Mouse (Mus musculus) megakaryocyte-erythroid progenitor cell, adult 5-6 weeks (primary cell): Measurements from ENCODE around the gene Smpd3. TPM values are rescaled to one million over a fixed set of nuclear protein-coding genes. Genes with fewer than 3 reads are reported as not detected.

Experiments
- ATAC-seq: replicated peaks from 2 replicates; pipeline ENCODE4 v1.8.0; 2016; ENCODE audit warnings: mild to moderate bottlenecking, inconsistent platforms; ENCODE audit not compliant: severe bottlenecking, poor library complexity, low FRiP score, low TSS enrichment
- total RNA-seq, 2 experiments: library from RNA; stranded (forward) in 1 of 2; stranded (reverse) in 1 of 2; fragments of 200-1000, 215-1000 nt in 1 of 2; fragments of >200 nt in 1 of 2; fragmentation: Nextera tagmentation in 1 of 2; gene quantifications; 2 replicates each; pipeline ENCODE4 v1.2.3; 2014 to 2017

The Smpd3 gene
- 0.07 TPM in 1 of 2 replicates, not detected in the other for total RNA-seq (2014; fragmentation: Nextera tagmentation)
- not detected in 2 replicates for total RNA-seq (2017)

DNA sequence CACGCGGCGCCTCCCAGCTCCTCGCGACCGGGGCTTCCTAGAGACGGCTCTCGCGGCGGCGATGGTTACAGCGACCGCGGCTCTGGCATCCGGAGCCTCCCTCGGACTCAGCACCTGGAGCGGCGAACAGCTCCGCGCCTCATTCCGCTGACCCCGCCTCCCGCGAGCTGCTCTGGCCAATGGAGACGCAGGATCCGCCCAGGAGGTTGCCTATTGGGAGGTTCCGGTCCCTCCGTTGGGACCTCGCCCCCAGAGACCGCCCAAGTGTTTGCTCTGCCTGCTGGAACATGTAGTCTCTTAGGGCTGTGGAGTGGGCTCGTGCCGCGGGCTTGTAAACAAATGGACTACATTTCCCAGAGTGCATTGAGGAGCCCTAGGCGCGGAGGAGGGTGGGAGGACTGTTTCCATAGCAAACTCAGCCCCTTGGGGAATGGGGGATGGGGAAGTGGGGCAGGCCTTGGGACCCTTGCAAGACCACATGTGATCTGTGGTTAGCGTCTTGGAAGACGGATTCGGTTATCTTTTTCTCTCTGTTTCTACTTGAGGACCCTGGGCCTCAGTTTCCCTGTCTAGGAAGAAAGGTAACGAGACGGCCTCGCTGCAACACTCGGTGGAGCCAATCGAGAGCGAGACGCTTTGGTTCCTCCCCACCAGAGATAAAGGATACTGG is at the start of gene Smpd3:
Smpd3 (minus strand) TSS at position 137 of the 670 bp plus-strand sequence.
- ATAC-seq = peak; percentile 100

DNA sequence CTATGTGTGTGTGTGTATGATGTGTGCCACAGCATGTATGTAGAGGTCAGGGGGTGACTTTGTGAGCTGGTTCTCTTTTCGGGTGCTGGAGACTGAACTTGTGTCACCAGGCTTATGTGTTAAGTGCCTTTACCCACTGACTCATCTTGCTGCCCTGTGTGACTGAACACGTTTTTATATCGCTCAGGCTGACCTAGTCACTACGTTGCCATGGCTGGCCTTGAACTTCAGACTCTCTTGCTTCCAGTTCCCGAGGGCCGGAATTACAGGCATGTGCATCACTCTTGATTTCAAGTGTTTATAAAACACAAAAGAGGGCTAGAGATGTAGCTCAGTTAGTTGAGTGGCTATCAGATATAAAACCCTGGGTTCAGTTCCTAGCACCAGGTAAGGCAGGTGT is 43.2 kb upstream of the Smpd3 start:
- ATAC-seq = no peak

DNA sequence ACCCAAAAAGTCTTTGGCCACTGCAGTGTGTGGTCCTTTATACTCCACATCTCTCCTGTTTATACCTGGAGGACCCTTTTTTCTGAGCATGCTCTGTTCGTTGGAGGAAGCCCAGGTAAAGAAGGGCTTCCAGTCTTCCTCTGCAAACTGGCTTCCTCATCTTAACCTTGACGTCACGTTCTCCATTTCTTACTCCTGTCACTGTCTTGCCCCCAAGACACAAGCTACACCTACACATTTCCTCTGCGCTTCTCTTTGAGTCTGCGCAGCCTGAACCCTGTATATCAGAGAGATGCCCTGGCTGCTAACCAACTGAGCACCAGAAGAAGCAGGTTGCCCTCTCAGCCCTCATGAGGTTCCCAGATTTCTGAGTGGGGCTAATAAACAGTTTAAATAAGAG is 41.6 kb upstream of the Smpd3 start:
- ATAC-seq = no peak

DNA sequence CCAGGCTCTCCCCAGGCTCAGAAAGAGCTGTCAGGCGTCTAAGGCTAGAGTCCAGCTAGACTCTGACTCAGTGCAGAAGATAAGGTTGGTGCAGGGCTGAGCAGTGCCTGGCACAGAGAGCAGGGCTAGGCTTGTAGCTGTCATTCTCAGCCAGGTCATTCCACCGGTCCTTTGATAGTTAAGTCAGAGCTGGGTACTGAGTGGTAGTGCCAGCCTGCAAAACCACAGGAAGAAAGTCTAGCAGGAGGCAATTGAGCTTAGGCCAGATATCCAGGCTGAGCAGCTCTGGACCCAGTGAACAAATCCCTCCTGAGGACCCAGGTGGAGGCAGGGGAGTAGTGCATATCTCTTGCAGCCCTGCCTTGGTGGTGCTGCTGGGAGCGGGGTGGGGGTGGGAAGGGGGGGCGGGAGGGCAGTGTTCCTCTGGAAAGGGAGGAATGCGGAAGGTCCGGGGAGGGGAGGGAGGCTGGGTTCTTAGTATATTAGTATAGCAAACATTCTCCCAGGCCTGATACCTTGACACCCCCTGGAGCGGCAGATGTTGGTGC is 40.8 kb upstream of the Smpd3 start:
- no peak for ATAC-seq

DNA sequence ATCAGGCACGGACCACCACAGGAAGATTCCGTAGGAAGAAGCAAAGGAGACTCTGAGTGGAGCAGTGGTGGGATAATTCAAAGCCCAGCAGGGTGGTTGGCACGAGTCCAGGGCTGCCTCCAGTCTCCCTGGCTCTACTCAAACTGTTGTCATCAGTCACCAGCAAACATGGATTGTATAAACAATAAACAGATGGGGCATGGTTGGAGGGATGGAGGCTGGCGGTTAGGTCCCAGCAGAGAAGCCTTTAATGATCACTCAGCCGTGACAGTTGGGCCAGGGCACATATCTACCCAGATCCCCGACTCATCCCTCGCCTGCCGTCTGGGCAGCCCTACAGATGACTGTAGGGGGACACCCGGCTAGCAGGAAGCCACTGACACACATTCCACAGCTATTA is 39.1 kb upstream of the Smpd3 start:
- no peak for ATAC-seq

DNA sequence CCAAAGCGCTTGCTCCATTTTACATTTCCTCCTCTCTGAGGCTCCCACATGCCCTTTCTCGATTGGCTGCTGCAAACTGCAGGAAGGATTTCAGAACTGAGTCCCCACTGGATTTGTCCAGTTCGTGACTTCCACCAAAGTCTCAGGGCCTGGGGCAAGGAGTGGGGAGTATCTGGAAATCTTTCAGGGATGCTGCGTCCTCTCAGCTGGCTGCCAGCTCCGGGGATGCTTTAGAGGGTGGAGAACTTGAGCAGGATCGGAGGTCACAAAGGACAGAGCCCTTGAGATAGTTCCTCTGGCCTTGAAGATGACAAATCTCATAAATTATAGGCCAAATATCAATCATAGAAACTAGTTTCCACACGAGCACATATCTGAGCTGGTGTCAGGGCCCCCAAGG is 38.2 kb upstream of the Smpd3 start:
- no peak for ATAC-seq

DNA sequence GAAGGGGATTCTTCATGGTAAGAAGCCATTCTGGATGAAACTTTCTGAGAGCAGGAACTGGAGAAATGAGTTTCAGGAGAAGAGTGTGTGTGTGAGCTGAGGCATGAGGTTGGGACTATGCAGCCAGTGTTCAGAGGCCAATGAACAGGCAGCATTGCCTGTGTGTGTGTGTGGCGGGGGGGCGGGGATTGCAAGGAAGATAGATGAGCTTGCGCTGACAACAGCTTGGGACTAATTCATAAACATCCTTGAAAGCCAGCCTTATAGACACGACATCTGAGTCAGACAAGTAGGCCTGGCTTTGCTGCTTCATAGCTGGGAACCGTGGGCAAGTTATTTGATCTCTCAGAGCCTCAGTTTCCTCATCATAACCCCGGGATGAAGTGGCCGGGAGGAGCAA is 31.3 kb upstream of the Smpd3 start:
- no peak for ATAC-seq

DNA sequence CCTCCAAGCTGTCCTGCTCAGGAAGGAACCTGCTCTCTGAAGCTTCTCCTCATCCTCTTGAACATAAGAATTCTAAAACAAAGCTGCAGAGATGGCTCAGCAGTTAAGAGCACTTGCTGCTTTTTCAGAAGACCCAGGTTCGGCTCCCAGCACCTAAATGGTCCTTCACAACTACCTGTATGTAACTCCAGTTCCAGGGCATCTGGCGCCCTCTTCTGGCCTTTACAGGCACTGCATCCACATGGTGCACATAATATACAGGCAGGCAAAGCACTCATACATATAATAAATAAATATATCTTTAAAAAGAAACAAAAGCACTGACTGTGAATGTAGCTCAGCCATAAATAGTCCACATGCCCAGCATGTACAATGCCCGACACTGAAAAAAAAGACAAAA is 30.7 kb upstream of the Smpd3 start:
- ATAC-seq = no peak

DNA sequence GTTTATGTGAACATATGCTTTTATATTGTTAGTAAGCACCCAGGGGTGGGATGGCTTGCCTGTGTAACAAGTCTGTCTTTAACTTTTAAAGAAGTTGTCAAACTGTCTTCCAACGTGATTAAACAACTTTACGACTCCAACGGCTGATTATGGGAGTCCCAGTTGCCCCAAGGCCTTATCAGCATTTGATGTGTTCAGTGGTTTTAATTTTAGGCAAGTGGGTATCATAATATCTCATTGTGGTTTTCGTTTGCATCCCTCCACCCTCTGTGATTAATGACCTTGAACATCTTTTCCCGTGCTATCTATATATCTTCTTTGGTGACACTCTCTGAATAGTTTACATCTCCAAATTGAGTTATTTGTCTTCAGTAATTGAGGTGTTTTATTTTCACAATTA is 27.0 kb upstream of the Smpd3 start:
- 0 out of 2 replicates have a peak, but pooled peaks have one; percentile 22 for ATAC-seq

DNA sequence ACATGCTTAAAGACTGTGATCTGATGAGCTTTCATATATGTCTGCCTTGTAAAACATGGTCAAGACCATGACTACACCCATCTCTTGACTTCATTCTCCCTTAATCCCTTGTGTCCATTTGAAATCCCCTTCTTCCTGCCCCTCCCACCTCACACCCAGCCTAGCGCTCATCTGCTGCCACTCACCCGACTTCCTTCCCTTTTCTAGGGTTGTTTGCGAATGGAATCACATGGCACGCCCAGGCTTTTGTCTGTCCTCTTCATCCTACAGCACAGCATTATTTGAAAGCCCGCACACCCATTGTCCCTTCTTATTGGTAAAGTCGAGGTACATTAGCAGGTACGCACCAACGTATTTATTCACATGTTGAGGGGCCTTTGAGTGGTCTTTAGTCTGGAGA is 26.5 kb upstream of the Smpd3 start:
- no peak for ATAC-seq

DNA sequence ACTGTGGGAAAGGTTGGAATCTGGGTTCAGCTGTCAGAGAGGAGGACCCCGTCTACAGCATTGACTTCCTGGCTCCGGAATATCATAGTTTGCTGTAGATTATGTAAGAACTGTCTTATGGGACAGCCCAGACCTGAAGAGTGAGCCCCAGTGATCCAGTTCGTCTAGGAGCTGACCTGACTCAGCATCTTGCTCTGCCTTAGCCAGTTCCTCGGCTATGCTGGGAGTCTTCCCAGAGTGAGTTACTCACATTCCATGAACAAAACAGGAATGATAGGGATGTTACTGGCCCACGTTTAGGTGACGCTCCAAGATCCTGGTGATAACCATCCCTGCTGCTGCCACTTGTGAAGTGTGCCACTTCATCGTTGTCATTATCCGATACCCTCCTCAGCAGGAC is 25.5 kb upstream of the Smpd3 start:
- no peak for ATAC-seq

DNA sequence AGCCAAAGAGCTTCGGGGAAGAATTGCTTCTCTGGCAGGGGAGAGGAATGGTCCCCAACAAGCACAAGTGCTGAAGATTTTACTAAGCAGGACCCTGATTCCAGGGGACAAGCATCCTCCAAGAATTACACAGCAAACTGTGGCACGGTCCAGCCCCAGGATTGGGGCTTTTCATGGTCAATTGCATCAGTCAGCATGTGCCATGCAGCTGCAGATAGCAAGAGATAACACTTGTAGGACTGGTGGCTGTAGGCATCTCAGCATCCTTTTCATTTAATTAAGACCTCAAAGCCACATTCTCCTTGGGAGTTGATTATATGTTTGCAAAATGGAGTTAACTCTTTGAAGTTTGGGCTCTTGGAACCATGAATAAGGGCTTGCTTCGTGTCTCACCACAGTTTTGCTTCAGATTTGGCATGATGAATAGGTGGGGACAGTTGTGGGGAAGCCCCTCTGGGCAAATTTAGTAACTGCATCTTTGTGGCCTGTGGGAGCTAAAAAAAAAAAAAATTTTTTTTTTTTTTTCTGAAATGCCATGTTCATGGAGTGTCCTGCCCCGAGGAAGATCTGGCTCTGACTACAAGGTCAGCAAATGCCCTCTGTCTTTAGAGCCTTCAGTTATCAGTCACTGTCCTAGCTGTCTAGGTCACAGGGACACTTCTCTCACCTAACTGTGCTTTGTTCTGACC is 22.0 kb upstream of the Smpd3 start:
- no peak for ATAC-seq

DNA sequence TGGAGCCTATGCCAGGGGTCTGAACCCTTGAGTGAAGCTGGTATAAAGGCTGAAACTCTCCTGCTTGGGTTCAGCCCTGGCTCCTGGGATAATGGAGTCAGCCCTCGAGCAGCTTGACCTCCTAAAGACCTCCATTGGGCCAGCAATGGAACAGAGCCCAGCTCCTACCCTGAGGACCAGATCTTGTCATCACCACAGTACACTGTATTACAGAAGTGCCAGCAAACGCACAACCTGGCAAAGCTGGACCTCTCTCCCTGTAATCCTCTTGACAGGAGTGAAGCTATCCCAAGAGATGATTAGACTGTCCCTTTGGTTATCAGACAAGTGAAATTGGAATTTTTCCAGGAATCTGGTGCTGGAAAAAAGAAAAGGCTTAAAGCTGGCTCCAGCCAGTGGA is 13.3 kb upstream of the Smpd3 start:
- no peak for ATAC-seq

DNA sequence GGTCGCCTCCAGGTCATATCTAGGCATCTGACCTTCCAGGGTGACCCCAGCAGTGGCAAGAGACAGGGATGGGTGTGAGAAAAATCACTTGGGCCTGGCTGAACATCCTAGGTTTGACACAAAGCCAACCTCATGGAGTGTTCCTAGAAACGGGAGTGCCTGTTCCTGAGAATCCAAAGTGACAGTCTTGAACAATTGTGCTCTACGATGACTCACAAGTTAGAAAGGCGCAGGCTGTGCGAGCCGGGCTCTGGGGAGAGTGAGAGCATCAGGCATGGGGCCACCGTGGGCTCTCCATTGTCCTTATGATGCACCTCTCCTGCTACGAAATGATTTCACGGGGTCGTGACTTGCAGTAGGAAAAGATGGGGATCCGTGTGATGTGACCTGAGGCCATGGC is 11.6 kb upstream of the Smpd3 start:
- ATAC-seq = no peak

DNA sequence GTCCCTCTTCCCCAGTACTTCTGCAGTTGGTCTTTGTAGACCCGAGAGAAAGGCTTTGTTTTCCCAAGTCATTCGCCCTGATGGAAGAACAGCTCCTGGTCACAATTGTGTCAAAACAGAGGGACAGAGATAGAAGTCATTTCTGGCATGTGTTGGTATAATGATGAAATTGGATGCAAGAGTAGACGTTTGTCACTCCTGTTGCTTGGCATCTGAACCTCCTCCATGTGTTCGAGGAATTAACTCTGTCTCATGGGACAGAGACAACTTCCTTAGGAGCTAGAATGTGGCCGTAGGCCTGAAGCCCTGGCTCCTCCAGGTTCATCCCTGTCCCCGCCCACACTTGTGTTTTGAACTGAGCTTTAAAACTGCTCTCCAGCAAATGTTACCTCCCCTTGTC is 8.3 kb upstream of the Smpd3 start:
- no peak for ATAC-seq

DNA sequence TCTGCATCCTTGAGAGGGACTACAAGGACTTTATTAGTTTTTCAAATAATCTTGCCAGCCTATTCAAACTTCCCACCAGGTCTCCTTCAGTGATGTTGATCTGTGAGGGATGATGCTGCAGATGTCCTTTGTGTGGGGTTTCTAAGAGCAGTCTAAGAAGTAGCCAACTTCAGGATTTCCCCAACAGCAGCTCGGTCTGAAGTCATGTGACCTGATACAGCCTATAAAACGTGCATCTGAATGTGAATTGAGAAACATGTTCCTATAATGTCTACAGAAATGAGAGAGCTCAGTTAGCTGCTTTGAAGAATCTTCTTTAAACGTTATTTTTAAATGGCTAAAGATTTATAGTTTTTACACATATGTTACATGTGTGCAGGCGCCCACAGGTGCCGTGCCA is 5.7 kb upstream of the Smpd3 start:
- ATAC-seq = no peak

DNA sequence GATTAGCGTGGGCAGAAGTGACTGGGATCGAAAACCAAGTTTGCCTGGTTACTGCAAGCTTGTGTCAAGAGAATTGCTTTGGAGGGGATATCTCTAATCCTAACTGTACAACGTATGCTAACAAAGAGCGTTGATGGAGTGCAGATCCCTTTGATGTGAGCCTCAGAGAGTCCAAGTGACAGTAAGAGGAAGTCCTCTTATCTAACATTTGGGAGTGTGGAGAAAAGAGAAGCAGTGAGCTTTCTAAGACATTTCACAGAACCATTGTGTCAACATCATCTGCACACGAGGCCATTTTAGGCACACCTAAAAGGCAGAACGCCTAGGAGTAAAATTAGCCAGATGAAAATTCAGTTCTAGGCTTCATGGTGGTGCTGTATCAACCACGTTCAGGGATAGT is 5.0 kb upstream of the Smpd3 start:
- no peak for ATAC-seq

DNA sequence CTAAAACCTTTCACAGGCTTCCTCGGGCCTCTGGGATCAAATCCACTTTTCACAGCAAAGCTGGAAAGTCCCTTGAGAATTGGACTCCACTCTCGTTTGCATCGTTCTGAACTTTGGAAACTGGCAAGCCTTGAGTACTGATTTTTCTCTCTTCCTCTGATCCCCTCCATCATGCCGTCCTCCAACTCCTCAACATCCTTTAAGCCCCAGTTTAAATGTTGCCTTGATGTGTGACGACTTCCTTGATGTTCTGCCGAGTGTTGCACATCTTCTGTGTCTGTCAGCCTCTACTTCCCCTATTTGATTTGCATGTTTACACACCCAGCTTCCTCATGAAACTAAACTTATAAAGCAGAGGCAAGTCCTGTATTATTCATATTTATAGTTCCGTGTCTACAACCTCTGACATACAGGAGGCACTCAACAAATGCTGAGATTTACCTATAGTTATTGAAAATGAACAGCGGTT is 987 bp upstream of the Smpd3 start:
- no peak for ATAC-seq

DNA sequence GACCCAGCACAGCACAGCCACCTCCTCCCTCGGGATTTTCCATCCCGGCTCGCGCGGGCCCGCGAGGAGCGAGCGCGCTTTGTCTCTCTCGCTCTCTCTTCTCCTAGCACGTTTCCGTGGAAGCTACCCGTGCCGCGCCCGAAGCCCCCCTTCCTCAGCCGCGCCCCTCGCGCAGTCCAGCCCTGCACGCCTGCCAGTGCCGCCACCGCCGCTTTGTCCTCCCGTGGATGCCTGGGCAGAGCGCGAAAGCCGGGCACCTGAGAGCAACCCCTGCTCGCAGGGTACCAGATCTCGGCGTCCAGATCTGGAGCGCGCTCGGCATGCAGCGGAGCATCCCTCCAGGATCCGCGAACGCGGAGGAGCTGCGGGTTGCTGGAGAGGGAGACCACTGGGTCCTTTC is 1.2 kb downstream of the Smpd3 start:
- ATAC-seq = no peak

DNA sequence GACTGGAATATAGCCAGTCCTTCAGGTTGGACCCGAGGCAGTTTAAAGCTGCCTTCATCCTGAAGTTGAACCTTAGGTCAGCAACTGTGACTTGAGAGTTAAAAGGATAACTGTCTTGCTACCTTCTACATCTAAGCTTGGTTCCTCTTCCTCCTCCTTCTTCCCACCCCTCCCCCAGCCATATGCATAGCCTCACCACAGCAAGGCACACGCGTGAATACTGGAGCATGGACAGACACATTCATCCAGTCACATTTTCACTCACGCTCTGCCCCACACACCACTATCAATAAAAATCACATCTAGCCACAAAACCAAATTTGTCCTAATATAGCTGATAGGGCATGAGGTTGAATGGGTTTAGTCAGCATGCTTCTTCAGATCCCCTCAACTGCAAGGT is 1.8 kb downstream of the Smpd3 start:
- ATAC-seq = no peak

DNA sequence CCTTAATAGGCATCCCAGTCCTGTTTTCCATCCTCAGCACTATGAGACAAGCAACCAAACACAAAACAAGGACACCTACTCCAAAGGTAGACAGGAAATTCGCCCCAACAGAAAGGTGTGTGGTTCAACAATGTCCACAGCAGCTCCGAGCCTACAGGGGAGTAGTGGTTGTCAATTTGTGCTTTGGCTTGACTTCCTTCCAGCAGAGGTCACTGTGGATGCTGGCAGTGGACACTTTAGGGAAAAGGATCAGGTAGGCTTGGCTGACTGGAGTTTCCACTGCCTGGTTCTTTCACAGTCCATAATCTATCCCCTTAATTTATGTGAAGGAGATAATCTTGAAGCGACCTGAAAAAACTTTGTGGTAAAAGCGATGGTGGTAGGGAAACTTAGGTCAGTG is 2.6 kb downstream of the Smpd3 start:
- no peak for ATAC-seq
